Mouse (Mus musculus) embryo, embryonic 9.5 days (tissue): ENCODE measurements at regions not wholly inside any gene's neighbourhood (a gene's known extent, or its start where the extent isn't known, plus 50 kb on each side); places are given as distances from the start of the nearest gene placed in this dataset.

Source experiments
- DNase-seq: peaks from one replicate; pipeline ENCODE4 v3.0.0-alpha.2; 2017; ENCODE audit errors: extremely low spot score

GRCm38 (mm10) chr19:54783729-54784128 is 343.3 kb downstream of the Gpam start:
- no peak for DNase-seq

- no peak for DNase-seq
These were observed 369.3 kb downstream of the Gpam start for GRCm38 (mm10) chr19:54757761-54758160.

DNA sequence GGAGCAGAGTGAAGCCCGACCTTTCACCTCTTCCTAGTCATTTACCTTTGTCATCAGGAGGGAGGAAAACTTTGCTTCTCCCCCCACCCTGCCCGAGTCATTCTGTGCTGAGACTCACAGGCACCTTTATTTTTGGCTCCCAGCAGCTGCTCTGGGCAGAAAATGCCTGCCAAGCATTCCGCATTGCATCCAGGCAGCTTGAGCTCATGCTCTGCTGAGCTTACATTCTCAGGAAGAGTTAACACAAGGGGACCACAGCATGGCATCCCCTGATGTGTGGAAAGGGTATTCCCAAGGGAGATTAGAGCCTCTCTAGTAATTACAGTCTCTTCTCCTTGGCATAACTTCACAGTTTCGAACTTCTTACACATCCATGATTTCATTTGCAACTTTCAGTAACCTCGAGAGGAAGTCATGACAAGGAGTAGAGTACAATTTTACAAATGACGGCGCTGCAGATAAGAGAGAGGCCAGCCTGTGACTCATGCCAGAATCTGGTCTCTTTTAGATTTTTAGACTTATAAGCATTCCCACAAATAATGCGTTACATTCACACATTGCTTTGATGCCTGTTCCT is 370.3 kb downstream of the Gpam start:
- DNase-seq = peak; percentile 2

DNA sequence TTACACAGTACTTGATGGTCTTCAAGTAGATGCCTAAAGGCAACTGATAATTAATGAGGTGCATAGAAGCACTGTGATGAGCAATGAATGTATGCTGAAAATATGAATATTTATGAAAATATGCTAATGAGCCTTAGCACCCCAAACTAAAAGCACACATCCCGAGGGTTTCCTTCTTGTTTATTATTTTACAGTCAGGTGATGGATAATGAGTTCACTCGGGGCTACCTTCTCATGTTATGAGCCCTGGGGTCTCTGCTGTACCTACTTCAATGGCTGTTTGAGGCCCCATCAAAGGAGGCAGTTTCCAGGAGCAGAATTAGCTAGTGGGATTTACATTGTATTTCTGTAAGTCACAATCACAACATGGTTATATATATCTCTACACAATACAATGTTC is 371.6 kb downstream of the Gpam start:
- no peak for DNase-seq

GRCm38 (mm10) chr19:54733938-54734337 is 393.1 kb downstream of the Gpam start:
- no peak for DNase-seq

- no peak for DNase-seq
These were observed 395.3 kb downstream of the Gpam start for GRCm38 (mm10) chr19:54731749-54732148.

DNA sequence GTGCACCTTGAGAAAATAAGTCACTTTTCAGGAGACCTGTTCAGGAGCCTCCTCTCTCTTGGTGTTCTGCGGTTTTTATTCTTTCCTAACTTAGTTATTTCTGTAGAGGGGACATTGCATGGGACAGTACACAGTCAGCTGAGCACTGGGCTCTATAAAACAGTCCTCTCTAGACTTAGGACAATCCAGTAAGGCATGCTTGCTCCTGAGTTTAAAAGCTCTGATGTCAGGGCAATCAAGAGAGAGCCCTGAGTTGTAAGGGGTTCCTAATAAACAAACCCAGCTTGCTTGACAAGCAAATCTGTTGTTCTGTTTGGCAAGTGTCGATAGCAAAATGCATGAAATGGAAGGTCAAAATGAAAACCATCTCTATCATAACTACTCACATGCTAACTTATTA is 395.7 kb downstream of the Gpam start:
- no peak for DNase-seq

- DNase-seq = no peak
These were observed 396.2 kb downstream of the Gpam start for GRCm38 (mm10) chr19:54730801-54731200.

DNA sequence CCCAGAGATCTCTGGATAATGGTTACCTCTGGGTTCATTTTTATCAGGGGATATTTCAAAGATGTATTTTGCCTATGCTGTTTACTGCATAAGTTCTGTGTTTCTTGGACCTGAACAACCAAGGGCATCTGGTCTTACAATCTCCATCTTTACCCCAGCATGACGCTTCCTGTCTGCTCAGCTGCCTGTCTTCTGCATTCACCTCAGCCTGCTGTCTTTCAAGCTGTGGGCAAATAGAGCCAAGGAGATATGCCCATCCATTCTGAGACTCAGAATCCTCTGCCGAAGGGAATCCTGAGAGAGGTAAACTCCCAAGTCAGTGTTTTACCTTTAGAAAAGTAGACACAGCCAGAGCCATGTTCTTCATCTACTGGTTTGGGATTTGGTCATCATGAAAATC is 396.7 kb downstream of the Gpam start:
- no peak for DNase-seq

DNA sequence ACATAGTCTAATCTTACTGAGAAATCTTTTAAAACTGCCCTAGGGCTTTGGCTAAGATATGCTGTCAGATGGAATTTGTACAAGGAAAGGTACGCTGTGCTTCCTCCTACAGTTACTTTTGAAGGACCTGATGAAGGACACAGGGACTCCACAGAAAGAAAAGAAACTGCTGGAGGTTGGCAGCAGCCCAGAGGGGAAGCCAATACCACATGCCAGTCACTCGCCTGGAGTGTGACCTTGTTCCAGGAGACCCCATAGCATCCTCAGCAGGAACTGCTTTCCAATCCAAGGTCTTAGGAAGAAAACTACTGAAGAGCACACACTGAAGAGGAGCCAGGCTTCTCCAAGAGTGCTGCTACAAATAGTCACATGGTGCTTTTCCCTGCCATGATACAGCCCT is 404.9 kb downstream of the Gpam start:
- DNase-seq = no peak

DNA sequence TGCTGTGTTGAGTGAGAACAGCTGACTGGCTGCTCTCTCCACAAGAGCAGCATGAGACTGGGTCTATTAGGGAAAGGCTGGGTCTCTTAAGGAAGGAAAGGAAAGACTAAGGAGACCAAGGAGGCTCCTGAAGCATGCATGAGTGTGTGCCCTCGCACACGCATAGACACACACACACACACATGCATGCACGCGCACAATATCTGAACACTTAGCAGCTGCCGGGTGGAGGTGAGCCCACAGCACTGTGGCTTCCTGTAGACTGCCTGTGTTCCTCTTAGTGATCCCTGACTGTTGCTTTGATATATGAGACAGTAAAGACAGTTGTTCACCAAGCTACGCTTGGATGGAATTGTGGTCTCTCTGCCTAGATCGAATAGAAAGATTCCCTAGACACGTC is 429.6 kb downstream of the Gpam start:
- DNase-seq = no peak

DNA sequence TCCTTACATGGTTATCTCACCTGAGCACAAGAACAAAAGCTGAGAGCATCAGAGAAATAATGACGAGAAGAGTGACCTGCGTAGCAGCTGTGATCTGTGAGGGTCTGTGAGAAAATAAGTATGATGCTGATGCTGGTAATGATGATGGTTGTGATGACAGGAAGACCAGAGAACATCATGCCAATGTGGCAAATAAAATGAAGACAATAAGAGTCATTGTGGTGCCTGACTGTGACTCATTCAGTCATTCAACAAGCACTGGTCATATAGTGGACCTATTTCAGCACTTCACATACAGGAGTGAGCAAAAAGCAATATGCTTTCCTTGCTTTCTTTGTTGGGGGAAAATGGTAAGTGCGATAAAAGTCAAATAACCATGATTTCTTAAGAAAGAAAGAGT is 433.3 kb downstream of the Gpam start:
- no peak for DNase-seq

DNA sequence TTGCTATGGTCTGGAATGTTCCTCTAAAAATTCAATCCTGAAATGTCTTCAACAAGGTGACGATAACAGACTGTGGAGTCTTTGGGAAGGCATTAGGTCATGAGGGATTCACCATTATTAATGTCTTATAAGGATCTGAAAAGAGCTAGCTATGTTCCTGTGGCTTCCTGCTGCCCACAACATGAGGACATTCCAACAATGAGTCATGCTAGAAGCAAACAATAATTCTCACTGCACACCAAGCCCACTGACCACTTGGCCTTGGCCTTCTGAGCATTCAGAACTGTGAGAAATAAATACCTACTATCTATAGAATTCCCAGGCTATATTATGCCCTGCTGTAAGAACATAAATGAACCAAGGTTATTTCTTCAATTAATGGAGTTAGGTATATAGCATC is 433.9 kb downstream of the Gpam start:
- DNase-seq = no peak

DNA sequence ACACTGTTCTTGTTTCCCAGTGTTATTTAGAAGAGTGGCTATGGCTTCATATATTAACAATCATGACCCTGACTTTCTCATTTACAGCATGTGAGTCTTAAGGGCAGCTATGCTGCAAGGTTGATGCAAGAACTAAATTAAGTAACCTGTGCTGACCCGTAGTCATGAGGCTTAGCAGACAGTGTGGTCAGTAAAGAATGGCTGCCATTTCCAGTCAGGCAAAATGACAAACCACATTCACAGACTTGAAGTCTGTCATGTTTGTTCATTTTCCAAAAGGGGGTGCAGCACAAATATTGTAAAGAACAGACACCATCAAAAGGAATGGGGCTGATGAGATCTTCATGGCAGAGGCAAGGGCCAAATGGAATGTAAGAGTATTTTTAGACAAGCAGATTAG is 435.2 kb downstream of the Gpam start:
- DNase-seq = no peak

GRCm38 (mm10) chr19:54688630-54689029 is 438.4 kb downstream of the Gpam start:
- DNase-seq = no peak

GRCm38 (mm10) chr19:54685147-54685546 is 441.9 kb downstream of the Gpam start:
- DNase-seq = no peak
